Mouse (Mus musculus) MEL (cell line): ENCODE measurements at regions not wholly inside any gene's neighbourhood (a gene's known extent, or its start where the extent isn't known, plus 50 kb on each side); places are given as distances from the start of the nearest gene placed in this dataset.

ENCODE experiments used
- DNase-seq: peaks from one replicate; pipeline ENCODE4 v3.0.0; 2011; ENCODE audit warnings: low read depth, low spot score
- H3K27ac ChIP-seq: 2 replicates; pipeline ENCODE4 v1.5.1; 2012; ENCODE audit warnings: low read depth, mild to moderate bottlenecking, control low read depth, low read length, moderate library complexity; ENCODE audit not compliant: control insufficient read depth
- H3K27me3 ChIP-seq, 2 experiments: fragments of 150-350 bp in 1 of 2; sonication (generic) in 1 of 2; 2 replicates each; pipeline ENCODE4 v1.6.1; 2012; ENCODE audit warnings: low read length in 2 of 2, mild to moderate bottlenecking in 2 of 2, improper control_type of control experiment in 1 of 2, moderate library complexity in 1 of 2; ENCODE audit not compliant: insufficient read depth in 2 of 2, control insufficient read depth in 1 of 2
- H3K36me3 ChIP-seq, 2 experiments: 2 replicates each; pipeline ENCODE4 v1.6.1; 2012 to 2014; ENCODE audit warnings: low read length in 2 of 2, improper control_type of control experiment in 1 of 2, inconsistent platforms in 1 of 2, mild to moderate bottlenecking in 1 of 2; ENCODE audit not compliant: insufficient read depth in 2 of 2, control insufficient read depth in 1 of 2
- H3K4me1 ChIP-seq, 2 experiments: fragments of 150-350 bp in 1 of 2; sonication (generic) in 1 of 2; 2 replicates each; pipeline ENCODE4 v1.6.1; 2012; ENCODE audit warnings: low read length in 2 of 2, improper control_type of control experiment in 1 of 2, mild to moderate bottlenecking in 1 of 2; ENCODE audit not compliant: insufficient read depth in 2 of 2, control insufficient read depth in 1 of 2
- H3K4me3 ChIP-seq, 2 experiments: fragments of 150-350 bp in 1 of 2; sonication (generic) in 1 of 2; 2 replicates each; pipeline ENCODE4 v1.5.1; 2012; ENCODE audit warnings: low read depth in 2 of 2, low read length in 2 of 2, mild to moderate bottlenecking in 2 of 2, moderate library complexity in 2 of 2, control low read depth in 1 of 2, improper control_type of control experiment in 1 of 2; ENCODE audit not compliant: control insufficient read depth in 1 of 2, insufficient read depth in 1 of 2
- H3K79me2 ChIP-seq: 2 replicates; pipeline ENCODE4 v1.6.1; 2012; ENCODE audit warnings: mild to moderate bottlenecking, low read length, moderate library complexity; ENCODE audit not compliant: control insufficient read depth, poor library complexity, insufficient read depth
- H3K9ac ChIP-seq: 2 replicates; pipeline ENCODE4 v1.6.1; 2012; ENCODE audit warnings: low read depth, mild to moderate bottlenecking, control low read depth, low read length, moderate library complexity; ENCODE audit not compliant: control insufficient read depth, poor library complexity, severe bottlenecking
- H3K9me3 ChIP-seq: fragments of 150-350 bp; sonication (generic); replicated peaks from 2 replicates; pipeline ENCODE4 v1.6.1; 2012; ENCODE audit warnings: mild to moderate bottlenecking, low read length, improper control_type of control experiment, moderate library complexity; ENCODE audit not compliant: insufficient read depth
- CHD2 ChIP-seq: IDR thresholded peaks from 2 replicates; pipeline ENCODE4 v1.6.1; 2011; ENCODE audit warnings: low read length, improper control_type of control experiment
- CTCF ChIP-seq, 3 experiments: IDR thresholded peaks in 2 of 3; conservative IDR thresholded peaks in 1 of 3; 2 replicates each; pipeline ENCODE4 v1.5.1; 2011 to 2012; ENCODE audit warnings: low read length in 3 of 3, low read depth in 2 of 3, mild to moderate bottlenecking in 2 of 3, improper control_type of control experiment in 1 of 3, inconsistent platforms in 1 of 3, mixed read lengths in 1 of 3, moderate library complexity in 1 of 3; ENCODE audit not compliant: control insufficient read depth in 1 of 3, insufficient read depth in 1 of 3, poor library complexity in 1 of 3, severe bottlenecking in 1 of 3
- E2F4 ChIP-seq: IDR thresholded peaks from 2 replicates; pipeline ENCODE4 v1.6.1; 2011; ENCODE audit warnings: low read depth, low read length, improper control_type of control experiment, borderline replicate concordance
- GABPA ChIP-seq: IDR thresholded peaks from 2 replicates; pipeline ENCODE4 v1.6.1; 2012; ENCODE audit warnings: low read depth, mild to moderate bottlenecking, inconsistent platforms, low read length, improper control_type of control experiment, moderate library complexity
- JUND ChIP-seq: IDR thresholded peaks from 2 replicates; pipeline ENCODE4 v1.6.1; 2011; ENCODE audit warnings: low read depth, mild to moderate bottlenecking, improper control_type of control experiment, low read length
- KAT2A ChIP-seq: conservative IDR thresholded peaks from 2 replicates; pipeline ENCODE4 v1.6.1; 2012; ENCODE audit warnings: low read depth, low read length, improper control_type of control experiment, inconsistent platforms
- MAZ ChIP-seq: IDR thresholded peaks from 2 replicates; pipeline ENCODE4 v1.6.1; 2012; ENCODE audit warnings: low read depth, mild to moderate bottlenecking, inconsistent platforms, low read length, improper control_type of control experiment
- MXI1 ChIP-seq: IDR thresholded peaks from 2 replicates; pipeline ENCODE4 v1.6.1; 2011; ENCODE audit warnings: mild to moderate bottlenecking, low read depth, low read length, improper control_type of control experiment
- MYC ChIP-seq: IDR thresholded peaks from 2 replicates; pipeline ENCODE4 v1.6.1; 2011; ENCODE audit warnings: low read depth, mild to moderate bottlenecking, low read length, improper control_type of control experiment, moderate library complexity
- NELFE ChIP-seq: IDR thresholded peaks from 2 replicates; pipeline ENCODE4 v1.6.1; 2011; ENCODE audit warnings: low read depth, low read length, improper control_type of control experiment
- NRF1 ChIP-seq: IDR thresholded peaks from 2 replicates; pipeline ENCODE4 v1.6.1; 2014; ENCODE audit warnings: low read depth, mild to moderate bottlenecking, inconsistent platforms, low read length, improper control_type of control experiment, moderate library complexity; ENCODE audit not compliant: poor library complexity, insufficient read depth, severe bottlenecking
- POLR2AphosphoS2 ChIP-seq: IDR thresholded peaks from 2 replicates; pipeline ENCODE4 v1.6.1; 2011; ENCODE audit warnings: low read length, improper control_type of control experiment
- POLR2AphosphoS5 ChIP-seq: IDR thresholded peaks from 2 replicates; pipeline ENCODE4 v1.6.1; 2012; ENCODE audit warnings: low read depth, borderline replicate concordance, mild to moderate bottlenecking, inconsistent platforms, low read length, moderate library complexity, mixed read lengths
- SIN3A ChIP-seq: IDR thresholded peaks from 2 replicates; pipeline ENCODE4 v1.6.1; 2012; ENCODE audit warnings: low read length, improper control_type of control experiment, inconsistent platforms
- TAL1 ChIP-seq: IDR thresholded peaks from 2 replicates; pipeline ENCODE4 v1.6.1; 2012; ENCODE audit warnings: mild to moderate bottlenecking, inconsistent platforms, low read length, moderate library complexity, mixed read lengths
- TBP ChIP-seq: IDR thresholded peaks from 2 replicates; pipeline ENCODE4 v1.8.0; 2011; ENCODE audit warnings: low read depth, low read length, improper control_type of control experiment
- TCF12 ChIP-seq: IDR thresholded peaks from 2 replicates; pipeline ENCODE4 v1.6.1; 2014; ENCODE audit warnings: low read depth, mild to moderate bottlenecking, inconsistent platforms, low read length, improper control_type of control experiment, moderate library complexity
- UBTF ChIP-seq: IDR thresholded peaks from 2 replicates; pipeline ENCODE4 v1.6.1; 2012; ENCODE audit warnings: low read depth, mild to moderate bottlenecking, inconsistent platforms, low read length, improper control_type of control experiment, moderate library complexity, borderline replicate concordance; ENCODE audit not compliant: insufficient read depth
- USF1 ChIP-seq: IDR thresholded peaks from 2 replicates; pipeline ENCODE4 v1.6.1; 2014; ENCODE audit warnings: low read depth, mild to moderate bottlenecking, inconsistent platforms, low read length, improper control_type of control experiment, moderate library complexity
- USF2 ChIP-seq, 2 experiments: IDR thresholded peaks; 2 replicates each; pipeline ENCODE4 v1.6.1; 2011 to 2012; ENCODE audit warnings: improper control_type of control experiment in 2 of 2, low read length in 2 of 2, borderline replicate concordance in 1 of 2, inconsistent platforms in 1 of 2, low read depth in 1 of 2, mild to moderate bottlenecking in 1 of 2; ENCODE audit not compliant: insufficient read depth in 1 of 2
- ZNF384 ChIP-seq: IDR thresholded peaks from 2 replicates; pipeline ENCODE4 v1.6.1; 2012; ENCODE audit warnings: low read depth, mild to moderate bottlenecking, inconsistent platforms, low read length, improper control_type of control experiment

GRCm38 (mm10) chr2:55892821-55893535, 457.2 kb downstream of the Kcnj3 start:
- no peak for TF ChIP-seq SIN3A
- no peak for TF ChIP-seq TCF12
- no peak for TF ChIP-seq KAT2A
- TF ChIP-seq ZNF384, result no peak
- TF ChIP-seq POLR2AphosphoS5, result no peak
- TF ChIP-seq E2F4, result no peak
- TF ChIP-seq POLR2AphosphoS2, result no peak
- TF ChIP-seq CHD2, result no peak
- TF ChIP-seq GABPA, result no peak
- TF ChIP-seq USF2 (IDR thresholded peaks at IDR 0.05; ENCODE audit: borderline replicate concordance in 1 of 2, insufficient read depth in 1 of 2, low read depth in 1 of 2, low read length in 2 of 2), result no peak
- TF ChIP-seq NELFE, result no peak
- no peak for TF ChIP-seq USF1
- no peak for TF ChIP-seq MAZ
- TF ChIP-seq MYC, result no peak
- TF ChIP-seq TBP, result no peak
- no peak for TF ChIP-seq JUND
- TF ChIP-seq UBTF, result no peak
- no peak for TF ChIP-seq TAL1
- TF ChIP-seq NRF1, result no peak

GRCm38 (mm10) chr2:55920294-55920693, 484.5 kb downstream of the Kcnj3 start:
- TF ChIP-seq CTCF (IDR thresholded peaks at IDR 0.05 in 2 of 3, conservative IDR thresholded peaks at IDR 0.05 in 1 of 3; ENCODE audit: control insufficient read depth in 1 of 3, insufficient read depth in 1 of 3, low read depth in 2 of 3, low read length in 3 of 3, poor library complexity in 1 of 3, severe bottlenecking in 1 of 3), result peak in 1 of 3 experiments; percentile 14; a peak in 1 of 6 replicates
- TF ChIP-seq JUND, result no peak
- no peak for TF ChIP-seq MYC
- no peak for TF ChIP-seq MXI1
- no peaks in the 10 kb centered on the region for H3K4me1 ChIP-seq
- no peaks in the 10 kb centered on the region for H3K36me3 ChIP-seq
- no peak overlapping the region for H3K27ac ChIP-seq
- no peak overlapping the region for H3K9ac ChIP-seq
- no peak overlapping the region for H3K4me3 ChIP-seq
- DNase-seq, result no peak
- no peaks in the 10 kb centered on the region for H3K27me3 ChIP-seq
- H3K9me3 ChIP-seq, result no peaks in the 10 kb centered on the region
- H3K79me2 ChIP-seq, result no peaks in the 10 kb centered on the region

More at GRCm38 (mm10) chr2:55892821-55893535, 457.2 kb downstream of the Kcnj3 start:
- Histone ChIP-seq H3K4me1 (no peaks in the 10 kb centered on the region), H3K79me2 (no peaks in the 10 kb centered on the region), H3K9ac (no peak overlapping the region), H3K27ac (no peak overlapping the region), H3K4me3 (no peak overlapping the region), H3K9me3 (no peaks in the 10 kb centered on the region), H3K27me3 (no peaks in the 10 kb centered on the region), H3K36me3 (no peaks in the 10 kb centered on the region)
- no peak for DNase-seq
